Mouse (Mus musculus): ENCODE results near the gene Egln2.
A peak's percentile ranks its signal among the peaks of the same experiment; 100 is the strongest.

Egln2 gene

GRCm38 (mm10) chr7:27177942-27178323, 11.3 kb upstream of the Egln2 start:
- no peak for DNase-seq (ENCODE audit: low read depth, low spot score)

GRCm38 (mm10) chr7:27174896-27175295, 8.3 kb upstream of the Egln2 start:
- no peak for DNase-seq (ENCODE audit: low read depth, low spot score)

GRCm38 (mm10) chr7:27174496-27174895, 7.9 kb upstream of the Egln2 start:
- DNase-seq (ENCODE audit: low read depth, low spot score) = no peak

- no peak for DNase-seq (ENCODE audit: low read depth, low spot score)
These were observed 4.4 kb upstream of the Egln2 start for GRCm38 (mm10) chr7:27170981-27171380.

GRCm38 (mm10) chr7:27168371-27168770, 1.8 kb upstream of the Egln2 start:
- DNase-seq (ENCODE audit: low read depth, low spot score) = no peak

- no peak for DNase-seq (ENCODE audit: low read depth, low spot score)
These were observed 983 bp upstream of the Egln2 start for GRCm38 (mm10) chr7:27167475-27168094.

- peak; percentile 72 for DNase-seq (ENCODE audit: low read depth, low spot score)
These were observed 381 bp downstream of the Egln2 start for GRCm38 (mm10) chr7:27166229-27166613.

- no peak for DNase-seq (ENCODE audit: low read depth, low spot score)
These were observed 906 bp downstream of the Egln2 start for GRCm38 (mm10) chr7:27165696-27166095.

GRCm38 (mm10) chr7:27165007-27165655, 1.5 kb downstream of the Egln2 start:
- no peak for DNase-seq (ENCODE audit: low read depth, low spot score)

- DNase-seq (ENCODE audit: low read depth, low spot score) = no peak
These were observed 2.3 kb downstream of the Egln2 start for GRCm38 (mm10) chr7:27164112-27164947.

- no peak for DNase-seq (ENCODE audit: low read depth, low spot score)
These were observed 3.2 kb downstream of the Egln2 start for GRCm38 (mm10) chr7:27163450-27163805.

- DNase-seq (ENCODE audit: low read depth, low spot score) = no peak
These were observed 3.7 kb downstream of the Egln2 start for GRCm38 (mm10) chr7:27162780-27163449.

- peak; percentile 70 for DNase-seq (ENCODE audit: low read depth, low spot score)
These were observed 4.9 kb downstream of the Egln2 start for GRCm38 (mm10) chr7:27161744-27162143.

- no peak for DNase-seq (ENCODE audit: low read depth, low spot score)
These were observed 5.7 kb downstream of the Egln2 start for GRCm38 (mm10) chr7:27160921-27161320.

GRCm38 (mm10) chr7:27159882-27160281, 6.7 kb downstream of the Egln2 start:
- peak; percentile 88 for DNase-seq (ENCODE audit: low read depth, low spot score)

- no peak for DNase-seq (ENCODE audit: low read depth, low spot score)
These were observed 7.3 kb downstream of the Egln2 start for GRCm38 (mm10) chr7:27159256-27159655.

GRCm38 (mm10) chr7:27158171-27158570, 8.4 kb downstream of the Egln2 start:
- DNase-seq (ENCODE audit: low read depth, low spot score) = no peak

GRCm38 (mm10) chr7:27156005-27156404, 10.6 kb downstream of the Egln2 start:
- DNase-seq (ENCODE audit: low read depth, low spot score) = no peak

GRCm38 (mm10) chr7:27153205-27153764, 13.3 kb downstream of the Egln2 start, which contains the start of gene Cyp2t4:
Gene Cyp2t4, plus strand, starts transcription at chr7:27153714.
- DNase-seq (ENCODE audit: low read depth, low spot score) = no peak

- no peak for DNase-seq (ENCODE audit: low read depth, low spot score)
These were observed 30.1 kb downstream of the Egln2 start for GRCm38 (mm10) chr7:27136410-27136996.

- DNase-seq (ENCODE audit: low read depth, low spot score) = no peak
These were observed 32.8 kb downstream of the Egln2 start for GRCm38 (mm10) chr7:27133757-27134156.

Data from 3T3-L1 (cell line).